Mouse (Mus musculus): Measurements from ENCODE around the gene Plet1.

DNA sequence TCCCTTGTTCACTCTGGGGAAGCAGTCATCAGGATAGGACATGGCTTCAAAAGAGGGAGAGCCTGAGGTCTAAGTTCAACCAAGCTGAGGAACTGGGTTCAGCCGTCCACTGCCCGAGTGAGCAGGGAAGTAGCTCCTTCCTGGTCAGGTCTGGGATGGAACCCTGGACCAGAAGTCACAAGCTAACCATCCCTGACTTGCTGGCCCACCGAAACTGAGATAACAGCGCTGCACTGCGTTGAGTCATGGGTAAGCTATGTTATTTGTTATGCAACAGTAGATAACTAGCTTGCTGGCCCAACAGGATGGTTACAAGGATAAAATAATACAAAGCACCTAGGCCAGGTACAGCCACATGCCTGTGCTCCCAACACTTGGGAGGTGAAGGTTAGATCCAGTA lies 21.1 kb downstream of the Plet1 start:
- no peak for TF ChIP-seq CTCF (IDR thresholded peaks at IDR 0.05; ENCODE audit: low read depth, low read length)
- TF ChIP-seq POLR2AphosphoS5 (IDR thresholded peaks at IDR 0.05; ENCODE audit: insufficient replicate concordance, low read depth, low read length), result no peak
